Mouse (Mus musculus): ENCODE data around the gene Rev3l.

DNA sequence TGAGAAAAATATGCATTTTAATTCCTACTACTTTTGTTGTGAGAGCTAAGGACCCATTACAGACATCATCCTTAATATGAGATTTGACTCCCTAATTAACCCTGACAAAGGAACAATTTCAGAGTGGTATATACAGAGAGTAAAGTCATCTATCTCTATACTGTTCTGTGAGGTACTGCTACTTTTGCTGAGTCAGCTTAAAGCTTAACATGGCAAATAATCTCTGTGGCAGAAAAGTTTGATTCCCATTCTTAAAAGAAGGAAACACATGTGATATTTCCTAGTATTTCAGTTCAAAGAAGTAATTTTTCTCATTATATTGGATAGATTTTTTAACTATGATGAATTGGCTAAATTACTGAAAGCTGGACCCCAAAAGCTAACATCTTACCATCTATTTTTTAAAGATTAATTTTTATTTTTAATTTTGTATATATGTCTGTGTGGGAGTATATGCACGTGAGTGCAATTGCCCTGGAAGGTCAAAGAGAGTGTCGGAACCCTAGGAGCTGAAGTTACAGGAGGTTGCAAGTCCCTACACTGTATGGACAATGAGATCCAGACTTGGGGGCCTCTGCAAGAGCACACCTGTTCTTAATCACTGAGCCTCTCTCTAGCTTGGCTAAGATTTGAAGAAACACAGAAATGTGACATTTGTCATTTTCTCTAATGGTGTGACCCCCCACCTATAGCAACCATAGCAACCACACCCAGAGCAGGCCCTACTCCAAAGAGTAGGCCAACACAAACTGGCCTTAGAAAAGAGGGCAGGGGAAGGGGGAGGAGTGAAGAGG, 24.0 kb upstream of the Rev3l start:
- TF ChIP-seq CTCF (IDR thresholded peaks at IDR 0.05; ENCODE audit: low read depth) (no peak), EP300 (IDR thresholded peaks at IDR 0.05; ENCODE audit: low read depth) (no peak)

Data from liver, embryonic 14.5 days (tissue).